Comparison of ENCODE assay signal across 8 mouse cellular contexts in the genomic region with DNA sequence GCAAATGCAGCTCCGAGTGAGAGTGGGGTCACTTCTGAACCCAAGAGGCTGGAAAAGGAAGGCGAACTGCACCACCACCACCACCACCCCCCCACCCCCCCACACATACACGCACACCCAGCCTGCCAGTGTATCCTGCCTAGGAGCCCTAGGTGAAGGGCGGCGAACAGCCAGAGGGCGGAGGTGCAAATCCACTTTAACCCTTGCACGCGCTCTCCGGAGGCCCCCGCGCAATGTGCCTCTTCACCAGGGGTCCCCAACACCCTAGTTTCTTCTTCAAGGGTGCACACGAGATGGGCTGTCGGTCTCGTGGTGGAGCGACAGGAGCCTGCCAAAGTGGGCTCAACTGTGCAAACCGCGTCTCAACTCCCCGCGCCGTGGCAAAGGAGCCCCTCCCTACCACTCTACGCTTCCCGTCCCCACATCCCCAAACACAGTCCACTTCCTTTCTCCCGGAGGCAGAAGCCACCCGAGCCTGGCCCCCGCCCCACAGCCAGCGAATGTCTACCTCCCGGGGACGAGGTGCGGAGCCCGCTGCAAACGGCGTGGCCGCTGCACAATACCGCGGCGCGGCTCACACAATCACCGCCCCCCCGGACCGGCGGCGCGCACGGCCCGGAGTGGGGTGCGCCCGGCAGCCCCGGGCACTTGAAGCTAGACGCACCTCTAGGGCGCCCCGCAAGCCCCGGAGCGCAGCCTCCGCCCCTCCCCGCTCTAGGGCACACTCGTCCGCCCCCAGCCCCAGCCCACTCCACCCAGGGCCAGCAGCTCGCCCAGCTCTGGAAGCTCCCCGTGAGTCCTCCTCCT. TPM values are rescaled to one million over a fixed set of nuclear protein-coding genes. Genes with fewer than 3 reads are reported as not detected.
DNase-seq lines count a peak whose midpoint lies in the region; ATAC-seq lines count a peak whose summit lies in the region.

No protein-coding gene starts in this region.

- peak overlapping the region; percentile 71 for H3K9ac ChIP-seq in embryonic facial prominence, embryonic 11.5 days (replicated peaks; ENCODE audit: low read length)
- H3K9ac ChIP-seq in heart, embryonic 14.5 days (ENCODE audit: low read length) = peak overlapping the region; percentile 94
- H3K9ac ChIP-seq in stomach, embryonic 14.5 days (replicated peaks; ENCODE audit: low read depth, low read length) = peak overlapping the region; percentile 81

- peak; percentile 52 to 54 for DNase-seq in lung, adult 18-20 months
- DNase-seq in lung, postnatal 25 days (ENCODE audit: low spot score) = no peak
- peak; percentile 53 for DNase-seq in embryonic facial prominence, embryonic 11.5 days (ENCODE audit: low spot score)
- DNase-seq in kidney, postnatal 14 days = peak; percentile 63
- no peak for DNase-seq in adipocyte (ENCODE audit: low spot score)

- under 1% methylated on average over 51 of the region's 59 CpGs for WGBS in embryonic facial prominence, embryonic 11.5 days
- WGBS in heart, embryonic 14.5 days = under 1% methylated on average over 56 of the region's 59 CpGs
- whole genome bisulfite sequencing in stomach, embryonic 14.5 days = under 1% methylated on average over 59 of the region's 59 CpGs

- H3K4me1 ChIP-seq in embryonic facial prominence, embryonic 11.5 days (ENCODE audit: control insufficient read depth, insufficient read depth, low read length) = peaks cover 12% of the 10 kb centered on the region
- H3K4me1 ChIP-seq in heart, embryonic 14.5 days (ENCODE audit: control insufficient read depth in 2 of 2, insufficient read depth in 2 of 2, low read length in 2 of 2) = peaks cover 29 to 56% of the 10 kb centered on the region in 2 experiments
- H3K4me1 ChIP-seq in stomach, embryonic 14.5 days (ENCODE audit: control insufficient read depth, insufficient read depth, low read length) = peaks cover 39% of the 10 kb centered on the region

- peak overlapping the region; percentile 83 for H3K4me3 ChIP-seq in embryonic facial prominence, embryonic 11.5 days (ENCODE audit: low read depth, low read length)
- peak overlapping the region; percentile 93 to 95 for H3K4me3 ChIP-seq in heart, embryonic 14.5 days (ENCODE audit: control insufficient read depth in 1 of 2, insufficient read depth in 1 of 2, low read depth in 1 of 2, low read length in 2 of 2)
- peak overlapping the region; percentile 66 for H3K4me3 ChIP-seq in stomach, embryonic 14.5 days (ENCODE audit: low read depth, low read length)

- peak; percentile 65 for ATAC-seq in embryonic facial prominence, embryonic 11.5 days (replicated peaks; ENCODE audit: insufficient number of reproducible peaks, low FRiP score, low TSS enrichment, low read depth)
- peak; percentile 37 for ATAC-seq in heart, embryonic 14.5 days (ENCODE audit: insufficient number of reproducible peaks, insufficient read depth, low FRiP score, low read depth)
- peak; percentile 36 for ATAC-seq in megakaryocyte, adult 5-6 weeks (ENCODE audit: poor library complexity, severe bottlenecking)
- ATAC-seq in stomach, embryonic 14.5 days (ENCODE audit: insufficient number of reproducible peaks, insufficient read depth, low FRiP score, low read depth) = peak; percentile 40

- H3K9me3 ChIP-seq in embryonic facial prominence, embryonic 11.5 days (replicated peaks; ENCODE audit: control insufficient read depth, low read length) = no peaks in the 10 kb centered on the region
- H3K9me3 ChIP-seq in heart, embryonic 14.5 days (ENCODE audit: control insufficient read depth, low read length) = no peaks in the 10 kb centered on the region
- H3K9me3 ChIP-seq in stomach, embryonic 14.5 days (ENCODE audit: control insufficient read depth, low read depth, low read length) = no peaks in the 10 kb centered on the region

- H3K4me2 ChIP-seq in embryonic facial prominence, embryonic 11.5 days (ENCODE audit: low read depth, low read length) = peak overlapping the region; percentile 95
- H3K4me2 ChIP-seq in heart, embryonic 14.5 days (ENCODE audit: low read length) = peak overlapping the region; percentile 100
- H3K4me2 ChIP-seq in stomach, embryonic 14.5 days (replicated peaks; ENCODE audit: low read depth, low read length) = peak overlapping the region; percentile 97

- H3K36me3 ChIP-seq in embryonic facial prominence, embryonic 11.5 days (replicated peaks; ENCODE audit: control insufficient read depth, insufficient read depth, low read depth, low read length) = no peaks in the 10 kb centered on the region
- H3K36me3 ChIP-seq in heart, embryonic 14.5 days (ENCODE audit: control insufficient read depth, insufficient read depth, low read length) = no peaks in the 10 kb centered on the region
- H3K36me3 ChIP-seq in stomach, embryonic 14.5 days (ENCODE audit: control insufficient read depth, insufficient read depth, low read length) = no peaks in the 10 kb centered on the region

- H3K27ac ChIP-seq in embryonic facial prominence, embryonic 11.5 days (replicated peaks; ENCODE audit: low read depth, low read length) = peak overlapping the region; percentile 86
- H3K27ac ChIP-seq in heart, embryonic 14.5 days (replicated peaks in 1 of 2; ENCODE audit: control insufficient read depth in 1 of 2, insufficient read depth in 1 of 2, low read depth in 2 of 2, low read length in 2 of 2) = peak overlapping the region; percentile 78 to 94
- peak overlapping the region; percentile 98 for H3K27ac ChIP-seq in stomach, embryonic 14.5 days (ENCODE audit: low read length)

- H3K27me3 ChIP-seq in embryonic facial prominence, embryonic 11.5 days (ENCODE audit: control insufficient read depth, insufficient read depth, low read length) = no peaks in the 10 kb centered on the region
- no peaks in the 10 kb centered on the region for H3K27me3 ChIP-seq in heart, embryonic 14.5 days (ENCODE audit: control insufficient read depth, insufficient read depth, low read length)
- H3K27me3 ChIP-seq in stomach, embryonic 14.5 days (ENCODE audit: control insufficient read depth, insufficient read depth, low read length) = no peaks in the 10 kb centered on the region

RNA-seq across cellular contexts. Expression of a gene that starts 49.0 kb away (rescaled TPM):
- polyA plus RNA-seq in embryonic facial prominence, embryonic 11.5 days (2014; fragmentation: Nextera tagmentation; extraction: Ambion mirVana) = not detected in 2 replicates
- not detected in 2 replicates for polyA plus RNA-seq in heart, embryonic 14.5 days (2014; fragmentation: Nextera tagmentation; extraction: Ambion mirVana)
- not detected in 2 replicates for total RNA-seq in megakaryocyte, adult 5-6 weeks (2015)
- not detected in 2 replicates for total RNA-seq in megakaryocyte, adult 5-6 weeks (2017)
- not detected in 2 replicates for polyA plus RNA-seq in stomach, embryonic 14.5 days (2014; fragmentation: Nextera tagmentation; extraction: Ambion mirVana)

Comparison
In these comparisons a context has a peak if more than half of its experiments do, and no peak if none do; other contexts are left out.
1. DNase-seq: peak in lung, adult 18-20 months (2 of 2), embryonic facial prominence, embryonic 11.5 days (single experiment) and kidney, postnatal 14 days (single experiment); none in lung, postnatal 25 days (single experiment) and adipocyte (single experiment).
2. Peak in every context shown above with its lines, with median percentiles within 50 percentile points of each other: ATAC-seq, H3K27ac ChIP-seq, H3K4me2 ChIP-seq, H3K4me3 ChIP-seq and H3K9ac ChIP-seq.